Mouse (Mus musculus): ENCODE measurements around the gene Krt4. TPM values are rescaled to one million over a fixed set of nuclear protein-coding genes. Genes with fewer than 3 reads are reported as not detected.

The Krt4 gene
- not detected in 2 replicates for total RNA-seq (2017)

DNA sequence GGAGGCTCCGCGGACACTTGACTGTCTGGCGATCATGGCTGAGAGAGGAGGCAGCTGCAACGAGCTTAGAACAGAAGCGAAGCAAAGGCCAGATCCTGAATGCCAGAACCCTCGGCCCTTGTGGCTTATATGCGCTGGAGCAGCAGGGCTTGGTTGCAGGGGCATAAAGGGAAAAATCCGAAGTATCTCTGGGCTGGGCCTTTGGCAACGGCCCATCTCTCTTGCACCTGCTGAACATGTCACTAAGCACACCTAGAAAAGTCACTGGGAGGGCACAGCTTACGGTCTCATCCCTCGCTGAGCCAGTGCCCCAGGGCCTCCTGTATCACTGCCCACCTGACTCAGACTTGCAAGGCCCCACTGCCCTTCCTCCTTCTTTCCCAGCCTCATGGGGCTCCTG lies at the start of gene Krt4:
TSS of gene Krt4 (minus strand) at position 101 of the 400 bp plus-strand sequence.
- no peak for ATAC-seq (replicated peaks; ENCODE audit: low read depth, poor library complexity, severe bottlenecking)

DNA sequence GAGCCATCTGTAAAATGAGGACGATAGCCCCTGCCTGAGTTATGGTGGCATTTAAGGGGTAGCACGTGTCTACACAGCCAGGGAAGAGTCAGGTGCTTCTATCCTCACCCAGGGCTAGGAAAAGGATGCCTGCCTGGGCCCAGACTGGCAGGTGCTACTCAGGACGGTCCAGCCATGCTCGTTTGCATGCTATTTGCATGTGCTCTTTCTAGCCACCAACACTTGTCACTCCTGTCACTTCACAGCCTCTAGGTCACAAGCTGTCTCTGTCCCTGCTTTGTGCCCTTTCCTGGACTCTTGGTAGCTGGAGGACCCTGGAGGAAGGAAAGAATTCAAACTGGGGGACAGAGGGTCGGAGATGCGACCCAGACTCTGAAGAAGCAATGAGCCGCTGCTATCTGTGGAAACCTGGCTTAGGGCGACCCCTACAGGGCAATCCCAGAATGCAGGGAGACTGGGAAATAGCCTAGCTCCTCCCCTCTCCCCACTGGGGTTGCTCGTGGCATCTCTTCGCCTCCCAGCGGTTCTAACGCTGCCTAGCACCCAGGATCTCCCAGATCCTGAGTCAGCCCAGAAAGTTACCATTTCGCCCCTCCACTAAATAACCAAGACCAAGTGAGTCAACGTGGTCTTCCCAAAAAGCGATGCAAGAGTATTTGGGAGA lies 49.0 kb upstream of the Krt4 start:
- ATAC-seq (replicated peaks; ENCODE audit: low read depth, poor library complexity, severe bottlenecking) = peak; percentile 83

DNA sequence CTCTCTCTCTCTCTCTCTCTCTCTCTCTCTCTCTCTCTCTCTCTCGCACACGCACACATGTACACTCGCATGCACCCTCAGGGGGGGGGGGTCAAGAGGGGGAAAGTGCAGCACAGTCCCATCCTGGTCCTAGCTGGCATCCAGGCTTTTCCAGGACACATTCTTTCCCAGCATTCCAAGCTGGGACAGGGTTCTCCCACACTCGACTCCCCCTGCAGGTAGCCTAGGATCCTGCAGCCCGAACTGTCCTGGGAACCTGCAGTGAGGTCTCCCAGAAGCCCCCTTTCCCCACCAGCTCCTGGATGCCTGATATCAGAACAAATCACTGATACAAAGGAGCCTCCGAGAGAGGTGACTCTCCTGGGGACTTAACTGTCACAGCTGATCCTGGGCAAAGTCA lies 46.0 kb upstream of the Krt4 start:
- no peak for ATAC-seq (replicated peaks; ENCODE audit: low read depth, poor library complexity, severe bottlenecking)

DNA sequence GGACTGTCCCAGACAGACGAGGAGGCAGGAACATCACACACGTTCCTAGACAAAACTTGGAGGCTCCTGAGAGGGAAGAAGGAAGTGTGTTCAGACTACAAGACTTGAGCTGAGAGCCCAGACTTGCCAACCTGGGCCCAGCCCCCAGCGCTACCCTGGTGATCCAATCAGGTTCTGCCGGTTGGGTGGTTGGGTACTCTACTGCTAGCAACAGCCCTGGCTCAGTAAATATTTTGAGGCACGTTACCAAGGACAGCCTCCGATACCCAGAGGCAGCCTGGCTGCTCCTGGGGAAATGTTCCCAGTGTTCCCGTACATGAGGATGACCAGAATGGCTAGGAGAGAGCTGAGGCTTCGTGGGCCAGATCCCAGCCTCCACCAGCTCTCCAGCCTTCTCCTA lies 42.3 kb upstream of the Krt4 start:
- no peak for ATAC-seq (replicated peaks; ENCODE audit: low read depth, poor library complexity, severe bottlenecking)

DNA sequence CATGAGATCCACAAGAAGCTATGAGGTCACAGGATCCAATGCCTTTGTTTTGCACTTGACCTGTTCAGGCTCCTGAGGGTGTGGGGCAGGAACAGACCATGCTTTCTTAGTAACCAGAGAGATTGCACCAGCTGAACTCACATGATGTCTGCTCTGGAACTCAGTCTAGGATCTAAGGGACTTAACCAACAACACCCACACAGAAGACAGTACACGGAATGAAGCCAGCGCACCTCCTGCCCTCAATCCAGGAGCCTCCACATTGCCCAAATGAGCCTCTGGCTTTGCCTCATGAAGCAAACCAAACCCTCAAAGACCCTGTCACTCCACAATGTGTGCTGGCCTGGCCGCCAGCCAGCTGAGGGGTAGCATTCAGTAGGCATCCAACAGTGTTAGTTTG lies 34.4 kb upstream of the Krt4 start:
- no peak for ATAC-seq (replicated peaks; ENCODE audit: low read depth, poor library complexity, severe bottlenecking)

GRCm38 (mm10) chr15:101954187-101954586 lies 29.7 kb upstream of the Krt4 start, which contains the start of gene Krt78:
Gene Krt78 (minus strand): TSS chr15:101954287.
- no peak for ATAC-seq (replicated peaks; ENCODE audit: low read depth, poor library complexity, severe bottlenecking)

- ATAC-seq (replicated peaks; ENCODE audit: low read depth, poor library complexity, severe bottlenecking) = no peak
Observed at GRCm38 (mm10) chr15:101952733-101953474, 28.4 kb upstream of the Krt4 start.

GRCm38 (mm10) chr15:101945430-101945829 lies 20.9 kb upstream of the Krt4 start:
- ATAC-seq (replicated peaks; ENCODE audit: low read depth, poor library complexity, severe bottlenecking) = no peak

DNA sequence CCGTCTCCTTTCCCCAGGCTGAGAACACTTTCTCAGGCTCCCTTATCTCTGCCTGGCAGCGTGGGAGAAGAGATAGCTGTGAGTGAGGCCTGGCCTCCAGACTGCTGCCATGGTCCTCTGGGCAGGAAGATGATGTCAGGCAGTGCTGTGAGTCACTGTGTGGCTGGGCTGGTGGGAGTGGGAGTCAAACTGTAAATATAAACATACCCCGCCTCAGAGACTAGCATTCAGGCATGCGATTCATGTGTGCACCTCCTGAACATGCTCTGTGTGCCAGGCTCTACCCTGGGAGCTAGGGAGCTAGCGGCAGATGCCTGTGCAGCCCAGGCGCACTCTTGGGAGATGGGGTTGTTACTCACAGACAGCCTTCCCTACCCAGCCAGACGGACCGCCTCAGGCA lies 17.4 kb upstream of the Krt4 start:
- ATAC-seq (replicated peaks; ENCODE audit: low read depth, poor library complexity, severe bottlenecking) = no peak

DNA sequence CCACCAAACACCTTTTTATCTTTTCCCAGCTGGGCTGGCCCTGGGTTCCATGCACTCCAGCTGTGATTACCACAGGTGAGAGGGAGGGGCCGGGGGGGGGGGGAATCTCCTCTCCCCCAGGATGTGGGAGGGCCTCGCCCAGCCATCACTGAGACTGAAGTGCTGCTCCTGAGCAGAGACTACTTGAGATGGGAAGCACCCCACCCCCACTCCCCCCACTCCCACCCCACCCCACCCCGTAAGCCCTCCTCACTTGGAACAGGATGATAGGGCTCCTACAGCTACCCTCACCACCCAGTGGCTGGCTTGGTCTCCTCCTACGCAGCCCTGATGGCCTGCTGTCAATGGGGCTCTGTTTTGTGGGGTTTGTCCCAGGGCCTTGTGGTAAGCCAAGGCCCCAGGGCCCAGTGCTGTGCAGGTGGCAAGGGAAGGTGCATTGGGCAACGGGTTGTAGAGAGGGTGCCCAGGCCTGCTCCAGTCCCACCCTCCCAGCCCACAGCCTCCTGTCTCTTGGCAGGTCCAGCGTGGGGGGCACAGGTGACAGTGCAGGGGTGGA lies 15.8 kb upstream of the Krt4 start, which contains the start of gene Krt79:
TSS of gene Krt79 (minus strand) at position 51 of the 556 bp plus-strand sequence.
- ATAC-seq (replicated peaks; ENCODE audit: low read depth, poor library complexity, severe bottlenecking) = no peak

DNA sequence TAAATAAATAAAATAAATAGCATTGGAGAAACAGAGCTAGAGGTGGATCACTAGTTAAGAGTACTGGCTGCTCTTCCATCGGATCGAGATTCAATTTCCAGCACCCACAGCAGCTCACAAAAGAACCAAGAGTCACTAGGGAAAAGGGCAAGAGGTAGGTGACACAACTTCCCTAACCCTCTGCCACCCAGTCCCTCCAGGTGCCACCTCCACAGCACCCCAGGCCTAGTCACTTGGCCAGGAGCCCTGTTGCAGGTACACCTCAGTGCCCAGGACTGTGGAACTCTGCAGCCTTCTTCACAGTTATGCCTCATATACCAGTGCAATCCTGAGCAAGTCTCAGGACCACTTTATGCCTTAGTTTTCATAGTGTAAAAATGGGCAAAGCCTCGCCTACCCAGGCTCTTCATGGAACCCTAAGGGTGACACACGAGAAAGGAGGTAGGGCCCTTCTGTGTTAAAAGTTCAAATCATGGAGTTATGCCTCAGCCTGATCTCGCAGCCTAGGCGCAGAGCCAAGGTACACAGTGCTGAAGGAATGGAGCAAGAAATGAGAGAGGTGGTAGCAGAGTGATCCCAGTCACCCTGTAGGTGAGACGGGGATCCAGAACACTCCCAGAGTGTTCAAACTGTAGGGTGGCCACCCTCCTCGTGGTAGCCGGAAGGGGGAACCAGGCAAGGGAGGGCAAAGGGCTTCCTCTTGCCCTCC lies 14.2 kb upstream of the Krt4 start:
- no peak for ATAC-seq (replicated peaks; ENCODE audit: low read depth, poor library complexity, severe bottlenecking)

GRCm38 (mm10) chr15:101933024-101933423 lies 8.5 kb upstream of the Krt4 start:
- no peak for ATAC-seq (replicated peaks; ENCODE audit: low read depth, poor library complexity, severe bottlenecking)

DNA sequence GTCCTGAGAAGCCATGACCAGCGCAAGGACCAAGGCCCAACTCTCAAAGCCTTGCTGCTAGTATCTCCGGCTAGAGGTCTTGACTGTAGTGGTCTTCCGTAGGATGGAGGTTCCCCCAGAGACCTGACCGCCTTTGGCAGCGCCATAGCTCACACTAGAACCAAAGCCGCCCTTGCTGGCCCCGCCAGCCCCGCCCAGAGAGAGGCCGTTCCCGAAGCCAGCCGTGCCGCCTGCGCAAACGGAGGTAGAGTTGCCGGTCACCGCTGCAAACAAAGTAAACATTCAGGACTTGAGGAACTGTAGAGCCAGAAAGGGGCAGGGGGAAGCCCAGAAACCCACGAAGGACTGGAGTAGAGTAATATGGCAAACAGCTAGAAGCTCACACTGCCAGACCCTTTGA lies 5.1 kb upstream of the Krt4 start:
- ATAC-seq (replicated peaks; ENCODE audit: low read depth, poor library complexity, severe bottlenecking) = no peak

GRCm38 (mm10) chr15:101929087-101929486 lies 4.6 kb upstream of the Krt4 start:
- ATAC-seq (replicated peaks; ENCODE audit: low read depth, poor library complexity, severe bottlenecking) = no peak

- no peak for ATAC-seq (replicated peaks; ENCODE audit: low read depth, poor library complexity, severe bottlenecking)
Observed at GRCm38 (mm10) chr15:101927340-101928080, 3.0 kb upstream of the Krt4 start.

GRCm38 (mm10) chr15:101925041-101925440 lies 506 bp upstream of the Krt4 start:
- ATAC-seq (replicated peaks; ENCODE audit: low read depth, poor library complexity, severe bottlenecking) = no peak

DNA sequence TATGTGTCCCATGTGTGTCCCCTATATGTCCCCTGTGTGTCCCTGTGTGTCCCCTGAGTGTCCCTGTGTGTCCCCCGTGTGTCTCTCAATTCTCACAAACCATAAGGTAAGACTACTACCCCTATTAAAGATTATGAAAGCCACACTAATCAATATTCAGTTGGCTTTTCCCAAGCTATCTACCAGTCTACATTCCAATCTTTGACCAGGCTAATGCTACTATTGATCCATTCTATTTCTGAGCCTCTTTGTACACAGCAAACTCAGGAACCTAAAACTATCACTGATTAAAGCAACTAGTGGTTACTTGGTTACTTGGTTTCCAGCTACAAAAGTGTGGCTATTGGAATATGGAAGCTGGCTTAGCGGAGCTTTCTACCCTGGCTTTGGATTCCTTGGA lies 2.2 kb downstream of the Krt4 start:
- ATAC-seq (replicated peaks; ENCODE audit: low read depth, poor library complexity, severe bottlenecking) = no peak

- no peak for ATAC-seq (replicated peaks; ENCODE audit: low read depth, poor library complexity, severe bottlenecking)
Observed at GRCm38 (mm10) chr15:101916072-101916471, 8.5 kb downstream of the Krt4 start.

DNA sequence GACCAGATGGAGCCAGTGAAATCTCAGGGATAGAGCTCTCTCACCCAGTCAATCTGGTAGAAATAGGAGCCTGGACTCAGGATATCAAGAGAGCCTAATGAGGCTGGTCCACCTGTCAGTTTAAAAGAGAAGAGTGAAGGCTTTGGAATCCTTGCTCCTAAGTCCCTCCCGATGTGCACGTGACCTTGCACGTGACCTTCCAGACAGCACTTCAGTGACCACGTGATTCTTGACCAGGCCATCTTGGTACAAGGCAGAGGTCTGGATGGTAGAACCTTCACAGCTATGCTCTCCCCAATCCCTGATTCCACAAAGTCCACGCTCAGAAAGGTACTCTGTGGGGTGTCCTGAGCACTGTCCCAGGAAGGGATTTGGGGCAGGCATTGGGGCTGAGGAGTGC lies 19.7 kb downstream of the Krt4 start:
- ATAC-seq (replicated peaks; ENCODE audit: low read depth, poor library complexity, severe bottlenecking) = no peak
